Mouse (Mus musculus): Measurements from ENCODE around the gene Eif2b5.

Gene Eif2b5

GRCm38 (mm10) chr16:20537601-20538320, 39.1 kb downstream of the Eif2b5 start:
- DNase-seq: no peak

DNA sequence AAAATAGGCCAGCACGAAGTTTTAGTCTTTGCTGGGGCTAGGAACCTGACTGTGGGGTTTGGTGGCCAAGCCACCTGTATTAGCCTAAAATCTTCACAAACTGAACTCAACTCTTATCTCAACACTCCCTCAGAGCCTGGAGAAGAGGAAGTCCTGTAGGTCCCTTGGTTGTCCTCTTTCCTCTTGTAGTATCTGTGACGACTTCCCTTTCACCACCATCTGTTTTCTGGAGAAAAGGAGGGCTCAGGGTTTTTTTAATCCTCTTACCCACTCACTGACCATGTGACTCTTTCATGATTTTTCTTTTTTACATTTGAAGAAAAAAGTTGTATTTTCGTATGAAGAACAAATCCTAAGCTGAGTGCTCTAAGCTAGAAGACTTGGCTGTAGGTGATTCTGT, 41.0 kb downstream of the Eif2b5 start:
- DNase-seq: no peak

DNA sequence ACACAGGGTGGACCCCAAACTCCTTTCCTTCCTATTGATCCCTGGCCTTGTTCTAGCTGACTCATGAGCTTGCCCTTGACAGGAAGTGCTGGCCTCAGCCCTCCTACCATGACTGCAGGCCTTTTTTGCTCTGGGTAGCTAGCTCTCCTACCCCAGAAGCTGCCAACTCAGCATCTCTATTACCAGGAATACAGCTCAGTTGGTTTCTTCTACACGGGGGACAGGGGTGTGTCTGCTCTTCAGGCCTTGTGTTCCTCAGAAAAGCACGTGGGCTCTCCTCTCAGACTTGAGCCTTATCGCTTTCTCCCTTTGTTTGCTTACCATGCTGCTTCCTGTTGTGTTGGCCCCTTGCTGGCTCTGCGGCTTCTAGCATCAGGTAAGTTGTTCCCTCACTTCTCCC, 41.8 kb downstream of the Eif2b5 start:
- no peak for DNase-seq

DNA sequence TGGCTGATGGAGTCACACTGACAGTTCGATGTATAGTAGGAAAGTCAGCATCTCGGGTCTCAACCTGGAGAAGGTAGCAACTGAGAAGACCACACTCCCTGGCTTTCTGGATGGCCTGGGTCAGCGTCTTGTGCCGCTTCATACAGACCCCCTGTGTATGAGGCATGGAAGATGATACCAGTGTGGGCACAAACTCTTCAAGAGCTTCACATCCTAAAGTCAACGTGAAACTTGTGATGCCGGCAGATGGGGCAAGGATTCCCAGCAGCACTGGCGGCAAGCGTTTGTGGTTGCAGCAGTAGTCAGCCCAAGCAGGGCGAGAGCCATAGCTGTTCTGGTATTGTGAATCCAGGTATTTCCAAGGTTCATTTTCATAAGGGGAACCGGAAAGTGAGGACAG, 47.1 kb downstream of the Eif2b5 start:
- no peak for DNase-seq

DNA sequence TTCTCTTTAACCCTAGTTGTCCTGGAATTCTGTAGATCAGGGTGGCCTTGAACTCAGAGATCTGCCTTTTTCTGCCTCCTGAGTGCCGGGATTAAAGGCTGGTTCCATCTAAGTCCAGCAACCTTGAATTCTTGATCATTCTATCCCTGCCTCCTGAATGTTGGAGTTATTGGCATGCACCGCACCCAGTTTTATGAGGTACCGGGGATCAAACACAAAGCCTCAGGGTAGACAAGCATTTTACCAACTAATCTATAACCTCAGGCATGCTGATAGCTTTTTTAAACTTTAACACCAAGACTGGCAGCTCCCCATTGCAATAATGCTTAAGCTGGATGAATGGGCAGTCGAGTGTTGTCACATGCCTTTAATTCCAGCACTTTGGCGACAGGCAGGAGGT, 48.8 kb downstream of the Eif2b5 start:
- no peak for DNase-seq

GRCm38 (mm10) chr16:20548096-20548948, 49.7 kb downstream of the Eif2b5 start, which contains the start of gene Abcf3:
Gene Abcf3, plus strand, starts transcription at chr16:20548577.
- DNase-seq: peak; percentile 99

DNA sequence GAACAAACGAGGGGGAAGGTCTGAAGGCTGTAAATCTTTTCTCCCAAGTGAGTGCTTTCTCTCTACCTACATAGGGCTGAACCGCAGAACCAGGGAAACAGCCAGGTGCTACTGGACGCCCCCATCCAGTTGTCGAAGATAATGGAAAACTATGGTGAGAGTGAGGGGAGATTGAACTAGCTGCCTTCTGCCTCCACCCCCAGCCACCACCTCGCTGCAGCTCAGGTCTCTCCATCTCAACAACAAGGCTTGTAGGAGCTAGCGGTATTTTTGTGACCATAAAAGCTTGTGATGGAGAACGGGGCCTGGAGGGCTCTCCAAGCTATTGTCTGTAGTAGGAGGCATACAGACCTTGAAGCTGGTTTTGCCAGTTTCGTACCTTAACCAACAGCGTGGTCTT, 50.5 kb downstream of the Eif2b5 start:
- no peak for DNase-seq

- DNase-seq: no peak
Measured at GRCm38 (mm10) chr16:20551691-20552090, 53.1 kb downstream of the Eif2b5 start.

GRCm38 (mm10) chr16:20552594-20552993, 54.0 kb downstream of the Eif2b5 start:
- DNase-seq: no peak

- no peak for DNase-seq
Measured at GRCm38 (mm10) chr16:20555000-20555399, 56.4 kb downstream of the Eif2b5 start.

GRCm38 (mm10) chr16:20557381-20557780, 58.8 kb downstream of the Eif2b5 start:
- no peak for DNase-seq

All from kidney, adult 11 months (tissue).